Mouse (Mus musculus) erythroid progenitor cell, adult 5-6 weeks (primary cell): ENCODE measurements around the gene Gipc1. TPM values are rescaled to one million over a fixed set of nuclear protein-coding genes. Genes with fewer than 3 reads are reported as not detected.

Source experiments
- ATAC-seq: replicated peaks from 2 replicates; pipeline ENCODE4 v1.8.0; 2016; ENCODE audit warnings: moderate number of reproducible peaks, mild to moderate bottlenecking, moderate TSS enrichment, inconsistent platforms; ENCODE audit not compliant: poor library complexity, low FRiP score, severe bottlenecking
- total RNA-seq, 2 experiments: library from RNA; stranded (forward) in 1 of 2; stranded (reverse) in 1 of 2; fragments of 150-400 nt in 1 of 2; fragments of 186-747, 209-891 nt in 1 of 2; gene quantifications; 2 replicates each; pipeline versions ENCODE4 v1.2.3 to v1.2.4; 2015 to 2017; ENCODE audit warnings: low replicate concordance in 2 of 2

Gipc1 gene
- 2.9 and 5.9 TPM in 2 replicates for total RNA-seq (2015; ENCODE audit: low replicate concordance)
- 9.3 and 12.5 TPM in 2 replicates for total RNA-seq (2017; ENCODE audit: low replicate concordance)

- peak; percentile 96 for ATAC-seq
Observed at GRCm38 (mm10) chr8:83652030-83652743, at the start of gene Gipc1. TSS of gene Gipc1 (plus strand) at chr8:83652677.

GRCm38 (mm10) chr8:83607661-83608397 lies 44.6 kb upstream of the Gipc1 start, which contains the start of the genes Tecr and Dnajb1:
TSS of gene Tecr (minus strand) at chr8:83607971.
TSS of gene Dnajb1 (plus strand) at chr8:83608193.
- peak; percentile 88 for ATAC-seq

GRCm38 (mm10) chr8:83608398-83608829 lies 44.1 kb upstream of the Gipc1 start:
- peak; percentile 80 for ATAC-seq

- no peak for ATAC-seq
Observed at GRCm38 (mm10) chr8:83609086-83609485, 43.4 kb upstream of the Gipc1 start.

GRCm38 (mm10) chr8:83609547-83610180 lies 42.8 kb upstream of the Gipc1 start:
- no peak for ATAC-seq

- ATAC-seq = no peak
Observed at GRCm38 (mm10) chr8:83611921-83612320, 40.6 kb upstream of the Gipc1 start.

GRCm38 (mm10) chr8:83613695-83614094 lies 38.8 kb upstream of the Gipc1 start:
- ATAC-seq = no peak

- no peak for ATAC-seq
Observed at GRCm38 (mm10) chr8:83616625-83617024, 35.9 kb upstream of the Gipc1 start.

- ATAC-seq = no peak
Observed at GRCm38 (mm10) chr8:83617111-83617510, 35.4 kb upstream of the Gipc1 start.

- ATAC-seq = no peak
Observed at GRCm38 (mm10) chr8:83618566-83618965, 33.9 kb upstream of the Gipc1 start.

- no peak for ATAC-seq
Observed at GRCm38 (mm10) chr8:83619568-83620285, 32.8 kb upstream of the Gipc1 start.

- no peak for ATAC-seq
Observed at GRCm38 (mm10) chr8:83621691-83622388, 30.6 kb upstream of the Gipc1 start.

GRCm38 (mm10) chr8:83622389-83622989 lies 30.0 kb upstream of the Gipc1 start:
- ATAC-seq = peak; percentile 86

- ATAC-seq = peak; percentile 23; the same call in 1 of the 2 replicates
Observed at GRCm38 (mm10) chr8:83623549-83623948, 28.9 kb upstream of the Gipc1 start.

GRCm38 (mm10) chr8:83624739-83625138 lies 27.7 kb upstream of the Gipc1 start:
- peak; percentile 56 for ATAC-seq

- peak; percentile 49 for ATAC-seq
Observed at GRCm38 (mm10) chr8:83625676-83626299, 26.7 kb upstream of the Gipc1 start.

GRCm38 (mm10) chr8:83632083-83632707 lies 20.3 kb upstream of the Gipc1 start:
- ATAC-seq = peak; percentile 97

- ATAC-seq = no peak
Observed at GRCm38 (mm10) chr8:83638856-83639255, 13.6 kb upstream of the Gipc1 start.
